ENCODE assay signal across 38 mouse cellular contexts in genomic region chr15:82547753-82548152, GRCm38 (mm10). TPM values are rescaled to one million over a fixed set of nuclear protein-coding genes. Genes with fewer than 3 reads are reported as not detected.
"Had no signal": no experiment of that assay in that cellular context is flagged by ENCODE, and none has a peak within 500 bp of the region (broad histone marks: within the 10 kb centered on the region; RNA-seq: fewer than 3 reads in every experiment).

No protein-coding gene starts in this region.

RNA-seq across cellular contexts. Expression of gene Cyp2d12, which starts 7.1 kb away (rescaled TPM):
- total RNA-seq: left cerebral cortex, adult 8-10 months; left cerebral cortex, postnatal 10 days; left cerebral cortex, postnatal 14 days; left cerebral cortex, postnatal 25 days; left cerebral cortex, postnatal 36 days; left cerebral cortex, postnatal 4 days; megakaryocyte progenitor cell, adult 5-6 weeks; megakaryocyte, adult 5-6 weeks; megakaryocyte-erythroid progenitor cell, adult 5-6 weeks; midbrain, postnatal 0 days; monocyte, adult 5-6 weeks had no signal
- polyA plus RNA-seq: limb, embryonic 10.5 days; limb, embryonic 11.5 days; limb, embryonic 12.5 days; limb, embryonic 13.5 days; limb, embryonic 14.5 days; limb, embryonic 15.5 days; liver, embryonic 12.5 days; liver, embryonic 13.5 days; liver, embryonic 14.5 days; liver, embryonic 15.5 days; liver, embryonic 16.5 days; lung, adult 2 months; lung, embryonic 14.5 days; lung, embryonic 15.5 days; lung, embryonic 16.5 days; lung, postnatal 0 days; macrophage; midbrain, embryonic 10.5 days; midbrain, embryonic 11.5 days; midbrain, embryonic 12.5 days; midbrain, embryonic 13.5 days; midbrain, embryonic 14.5 days; midbrain, embryonic 15.5 days; midbrain, embryonic 16.5 days; midbrain, postnatal 0 days; myocyte; neural tube, embryonic 11.5 days; neural tube, embryonic 12.5 days had no signal
